Mouse (Mus musculus): ENCODE data around the gene C6. TPM values are rescaled to one million over a fixed set of nuclear protein-coding genes. Genes with fewer than 3 reads are reported as not detected.

Gene C6
- polyA plus RNA-seq, 1 experiment from 2014 or later: 1.4 TPM

GRCm38 (mm10) chr15:4818437-4818836 is 91.5 kb downstream of the C6 start:
- WGBS: 50% methylated on average over 3 of the region's 3 CpGs
- Histone ChIP-seq H3K4me1 (no peaks in the 10 kb centered on the region), H3K9me3 (no peaks in the 10 kb centered on the region), H3K27me3 (no peaks in the 10 kb centered on the region), H3K9ac (no peak overlapping the region), H3K4me2 (no peak overlapping the region), H3K27ac (no peak overlapping the region), H3K4me3 (no peak overlapping the region), H3K36me3 (no peaks in the 10 kb centered on the region)
- ATAC-seq (ENCODE audit: insufficient number of reproducible peaks, low FRiP score, low TSS enrichment, low read depth): no peak

- no peaks in the 10 kb centered on the region for H3K36me3 ChIP-seq
- no peak overlapping the region for H3K4me2 ChIP-seq
- H3K9ac ChIP-seq: no peak overlapping the region
- H3K27me3 ChIP-seq: no peaks in the 10 kb centered on the region
- H3K9me3 ChIP-seq: no peaks in the 10 kb centered on the region
- H3K4me1 ChIP-seq: no peaks in the 10 kb centered on the region
- H3K4me3 ChIP-seq: no peak overlapping the region
- no peak overlapping the region for H3K27ac ChIP-seq
- WGBS: 70% methylated on average over 1 of the region's 1 CpGs
- no peak for ATAC-seq (ENCODE audit: insufficient number of reproducible peaks, low FRiP score, low TSS enrichment, low read depth)
These were observed 94.2 kb downstream of the C6 start for GRCm38 (mm10) chr15:4821161-4821560.

GRCm38 (mm10) chr15:4821824-4822223 is 94.8 kb downstream of the C6 start:
- WGBS: 91% methylated on average over 8 of the region's 8 CpGs

GRCm38 (mm10) chr15:4827736-4828135 is 100.8 kb downstream of the C6 start:
- H3K9ac ChIP-seq: no peak overlapping the region
- H3K4me1 ChIP-seq: no peaks in the 10 kb centered on the region
- no peak for ATAC-seq (ENCODE audit: insufficient number of reproducible peaks, low FRiP score, low TSS enrichment, low read depth)
- H3K4me2 ChIP-seq: no peak overlapping the region
- no peaks in the 10 kb centered on the region for H3K36me3 ChIP-seq
- no peaks in the 10 kb centered on the region for H3K9me3 ChIP-seq
- H3K27ac ChIP-seq: no peak overlapping the region
- no peaks in the 10 kb centered on the region for H3K27me3 ChIP-seq
- H3K4me3 ChIP-seq: no peak overlapping the region

More at GRCm38 (mm10) chr15:4821824-4822223, 94.8 kb downstream of the C6 start:
- H3K36me3 ChIP-seq: no peaks in the 10 kb centered on the region
- ATAC-seq (ENCODE audit: insufficient number of reproducible peaks, low FRiP score, low TSS enrichment, low read depth): no peak
- H3K9ac ChIP-seq: no peak overlapping the region
- no peak overlapping the region for H3K4me3 ChIP-seq
- H3K9me3 ChIP-seq: no peaks in the 10 kb centered on the region
- H3K4me1 ChIP-seq: no peaks in the 10 kb centered on the region
- no peak overlapping the region for H3K27ac ChIP-seq
- H3K4me2 ChIP-seq: no peak overlapping the region
- no peaks in the 10 kb centered on the region for H3K27me3 ChIP-seq

- Histone ChIP-seq H3K9me3 (no peaks in the 10 kb centered on the region), H3K4me3 (no peak overlapping the region), H3K27ac (no peak overlapping the region), H3K27me3 (no peaks in the 10 kb centered on the region), H3K4me2 (no peak overlapping the region), H3K4me1 (no peaks in the 10 kb centered on the region), H3K9ac (no peak overlapping the region), H3K36me3 (no peaks in the 10 kb centered on the region)
- no peak for ATAC-seq (ENCODE audit: insufficient number of reproducible peaks, low FRiP score, low TSS enrichment, low read depth)
- WGBS: 79% methylated on average over 3 of the region's 3 CpGs
These were observed 109.4 kb downstream of the C6 start for GRCm38 (mm10) chr15:4836354-4836753.

- H3K9ac ChIP-seq: no peak overlapping the region
- 80% methylated on average over 1 of the region's 1 CpGs for WGBS
- H3K4me3 ChIP-seq: no peak overlapping the region
- H3K27me3 ChIP-seq: no peaks in the 10 kb centered on the region
- H3K36me3 ChIP-seq: no peaks in the 10 kb centered on the region
- no peak overlapping the region for H3K27ac ChIP-seq
- no peak overlapping the region for H3K4me2 ChIP-seq
- no peak for ATAC-seq (ENCODE audit: insufficient number of reproducible peaks, low FRiP score, low TSS enrichment, low read depth)
- no peaks in the 10 kb centered on the region for H3K9me3 ChIP-seq
- no peaks in the 10 kb centered on the region for H3K4me1 ChIP-seq
These were observed 123.0 kb downstream of the C6 start for GRCm38 (mm10) chr15:4850015-4850414.

Other genes starting within 250 kb of the C6 start
- gene Mroh2b, start 171.6 kb downstream of the C6 start, polyA plus RNA-seq (2015; fragmentation: Nextera tagmentation; extraction: Ambion mirVana): not detected in 2 replicates